Mouse (Mus musculus) thymus, postnatal 14 days (tissue): Measurements from ENCODE around the gene Cyb561a3.
"Not testable (repeated sequence)": the region's sequence is repeated elsewhere in the genome, so short reads cannot be mapped to it uniquely, and the experiment has no call there.

Experiments
- DNase-seq: peaks from one replicate; pipeline ENCODE4 v3.0.0; 2021

Gene Cyb561a3

DNA sequence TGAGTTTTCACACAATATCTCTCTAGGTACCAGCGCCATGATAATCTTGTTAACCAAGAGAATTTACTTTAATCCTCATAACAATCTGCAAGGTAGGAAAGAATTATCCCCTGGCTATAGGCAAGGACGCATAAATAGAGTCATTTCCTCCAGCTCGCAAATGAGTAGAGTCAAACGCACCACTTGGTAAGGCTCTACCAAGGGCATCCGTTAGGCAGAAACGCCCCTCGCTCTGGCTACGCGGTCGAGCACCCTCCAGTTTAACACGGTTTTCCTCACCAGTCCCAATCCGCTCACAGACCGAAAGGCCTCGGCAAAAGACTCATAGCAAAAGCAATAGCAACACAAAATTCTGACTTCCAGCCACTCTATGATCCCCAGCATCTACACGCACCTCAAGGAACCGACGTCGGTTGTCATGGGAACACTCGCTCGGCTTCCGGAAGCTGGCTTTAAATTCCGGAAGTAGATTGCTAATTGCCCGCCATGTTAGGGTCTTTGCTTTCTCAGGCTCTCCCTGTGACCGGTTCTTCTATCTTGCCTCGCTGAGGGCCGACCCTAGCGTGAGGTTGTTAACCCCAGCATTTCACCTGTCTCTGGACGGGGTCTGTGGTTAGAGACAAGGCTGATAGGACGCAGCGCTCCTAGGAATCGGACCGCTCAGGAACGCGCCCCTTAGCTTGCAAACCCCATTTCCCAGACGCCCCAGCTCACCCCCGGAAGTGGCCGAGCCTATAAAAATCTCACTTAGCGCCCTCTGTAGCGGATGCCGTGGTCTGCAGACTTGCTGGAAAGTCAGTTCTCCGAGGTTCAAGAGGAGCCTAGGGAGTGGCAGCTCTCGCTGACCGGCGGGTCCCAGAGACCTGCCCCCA, at the start of gene Cyb561a3, which contains the start of gene Tmem138:
Cyb561a3 (plus strand) TSS at position 483 of the 872 bp plus-strand sequence.
Tmem138 (minus strand) TSS at position 673 of the 872 bp plus-strand sequence.
- peak; percentile 94 for DNase-seq

DNA sequence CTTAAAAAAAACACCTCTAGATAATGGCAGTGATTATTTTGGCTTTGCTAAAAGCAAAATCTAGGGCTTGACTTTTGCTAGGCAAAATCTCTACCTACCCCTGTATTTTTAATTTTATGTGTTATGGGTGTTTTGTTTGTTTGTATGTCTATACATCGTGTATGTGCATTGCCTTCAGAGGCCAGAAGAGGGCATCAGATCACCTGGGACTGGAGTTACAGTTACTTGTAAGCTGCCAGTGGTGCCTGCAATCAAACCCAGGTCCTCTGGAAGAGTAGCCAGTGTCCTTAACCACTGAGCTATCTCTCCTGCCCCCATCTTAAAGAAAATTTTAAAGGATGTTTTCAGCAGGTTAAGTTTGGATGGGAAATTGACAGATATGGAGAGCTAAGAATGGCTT, 46.9 kb upstream of the Cyb561a3 start:
- peak; percentile 17 for DNase-seq

DNA sequence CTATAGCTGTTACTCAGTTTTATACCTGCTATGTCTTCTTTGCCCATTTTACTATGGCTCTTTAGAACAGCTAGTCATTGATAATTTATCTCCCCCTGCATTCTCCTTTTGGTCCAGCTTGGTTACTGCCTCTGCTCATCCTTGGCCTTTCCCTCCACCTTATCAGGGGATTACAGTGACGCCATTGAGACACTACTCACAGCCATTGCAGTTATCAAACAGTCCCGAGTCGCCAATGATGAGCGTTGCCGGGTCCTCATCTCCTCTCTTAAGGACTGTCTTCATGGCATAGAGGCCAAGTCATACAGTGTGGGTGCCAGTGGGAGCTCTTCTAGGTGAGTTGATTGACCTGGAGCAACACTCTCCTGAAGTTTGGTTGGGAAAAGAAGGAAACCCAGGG, 37.5 kb upstream of the Cyb561a3 start:
- DNase-seq = no peak

DNA sequence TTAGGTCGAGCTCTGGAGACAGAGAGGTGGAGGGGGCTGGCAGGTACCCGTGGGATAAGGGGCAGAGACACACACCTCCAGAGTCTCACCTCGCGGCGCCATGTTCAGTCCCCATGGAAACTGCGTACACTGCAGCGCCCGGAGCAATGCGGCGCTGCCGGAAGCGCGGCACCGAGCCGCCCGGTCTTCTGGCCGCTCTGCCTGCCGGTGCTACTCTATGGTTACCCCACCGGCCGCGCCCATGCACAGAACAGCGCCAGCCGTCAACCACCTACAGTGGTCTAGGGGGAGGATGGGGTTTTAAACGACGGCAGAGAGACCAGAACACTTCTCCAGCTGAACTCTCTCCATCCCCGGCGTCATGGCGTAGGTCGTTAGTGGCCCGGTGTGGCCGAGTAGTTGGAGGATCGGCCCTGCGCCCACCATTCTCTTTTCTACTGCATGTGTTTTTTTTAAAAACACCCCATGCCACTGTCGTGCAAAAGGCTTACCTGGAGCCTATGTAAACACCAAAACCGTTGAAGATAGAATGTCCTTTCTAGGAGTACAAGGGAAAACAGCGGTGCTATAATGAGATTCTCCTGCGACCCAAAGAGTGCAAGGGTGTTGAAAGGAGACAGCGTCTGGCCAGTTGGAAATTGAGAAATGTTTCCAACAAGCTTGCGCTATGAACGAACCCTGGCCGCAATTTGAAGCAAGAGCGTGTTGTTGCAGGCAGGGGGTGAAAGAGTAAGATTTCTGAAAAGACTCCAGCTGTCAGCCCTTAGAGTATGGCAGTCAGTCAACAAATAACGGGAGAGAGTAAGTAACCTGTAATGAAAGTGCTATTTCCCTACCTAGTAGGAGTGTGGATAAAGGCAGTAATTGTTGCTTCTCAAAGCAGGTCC, 21.1 kb upstream of the Cyb561a3 start, which contains the start of gene Tmem216:
Tmem216 (minus strand) TSS at position 615 of the 887 bp plus-strand sequence.
- peak; percentile 92 for DNase-seq

GRCm38 (mm10) chr19:10557001-10557400, 20.0 kb upstream of the Cyb561a3 start:
- no peak for DNase-seq

DNA sequence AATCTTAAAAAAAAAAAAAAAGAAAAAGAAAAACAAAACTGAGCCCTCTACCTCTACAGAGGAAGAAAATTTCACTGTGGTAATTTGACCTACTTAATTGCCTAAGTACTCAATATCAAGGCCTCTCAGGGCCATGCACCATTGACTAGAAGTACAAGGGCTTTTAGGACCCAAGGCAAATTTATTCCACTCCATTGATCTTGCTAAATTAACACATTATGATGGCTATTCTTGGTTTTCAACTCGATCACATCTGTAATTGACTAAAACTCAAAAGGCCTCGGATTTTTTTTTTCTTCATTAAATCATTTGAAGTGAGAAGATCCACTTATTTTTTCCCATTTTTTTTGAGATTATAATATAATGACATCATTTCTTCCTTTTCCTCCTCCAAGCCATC, 19.5 kb upstream of the Cyb561a3 start:
- no peak for DNase-seq

GRCm38 (mm10) chr19:10557837-10558375, 19.1 kb upstream of the Cyb561a3 start:
- DNase-seq = not testable (repeated sequence)

- no peak for DNase-seq
Measured at GRCm38 (mm10) chr19:10560108-10560507, 16.9 kb upstream of the Cyb561a3 start.

- DNase-seq = no peak
Measured at GRCm38 (mm10) chr19:10561558-10562314, 15.2 kb upstream of the Cyb561a3 start.

- DNase-seq = no peak
Measured at GRCm38 (mm10) chr19:10562351-10562750, 14.6 kb upstream of the Cyb561a3 start.

GRCm38 (mm10) chr19:10564278-10564677, 12.7 kb upstream of the Cyb561a3 start:
- DNase-seq = no peak

DNA sequence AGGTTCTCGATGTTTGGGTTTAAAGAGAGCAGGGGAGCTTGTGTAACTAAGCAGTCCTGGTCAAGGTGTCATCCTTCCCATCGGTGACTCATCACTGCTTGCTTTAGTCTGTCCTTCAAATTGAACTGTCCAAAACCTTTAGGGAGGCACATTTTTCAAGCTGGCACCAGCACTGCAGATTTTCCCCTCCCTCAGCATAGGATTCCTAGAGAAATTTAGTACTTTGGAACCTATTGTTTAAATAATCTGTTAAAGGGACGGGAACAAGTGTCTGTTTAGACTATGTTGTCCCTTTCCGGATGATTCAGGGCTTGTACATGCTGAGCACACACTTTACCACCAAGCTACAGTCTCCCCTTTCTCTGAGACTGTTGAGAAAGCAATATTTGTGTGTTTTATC, 11.8 kb upstream of the Cyb561a3 start:
- DNase-seq = no peak

GRCm38 (mm10) chr19:10569627-10570026, 7.3 kb upstream of the Cyb561a3 start:
- no peak for DNase-seq

GRCm38 (mm10) chr19:10580102-10580501, 3.1 kb downstream of the Cyb561a3 start:
- no peak for DNase-seq

GRCm38 (mm10) chr19:10580761-10581160, 3.8 kb downstream of the Cyb561a3 start:
- no peak for DNase-seq

GRCm38 (mm10) chr19:10581984-10582383, 5.0 kb downstream of the Cyb561a3 start:
- DNase-seq = peak; percentile 21

DNA sequence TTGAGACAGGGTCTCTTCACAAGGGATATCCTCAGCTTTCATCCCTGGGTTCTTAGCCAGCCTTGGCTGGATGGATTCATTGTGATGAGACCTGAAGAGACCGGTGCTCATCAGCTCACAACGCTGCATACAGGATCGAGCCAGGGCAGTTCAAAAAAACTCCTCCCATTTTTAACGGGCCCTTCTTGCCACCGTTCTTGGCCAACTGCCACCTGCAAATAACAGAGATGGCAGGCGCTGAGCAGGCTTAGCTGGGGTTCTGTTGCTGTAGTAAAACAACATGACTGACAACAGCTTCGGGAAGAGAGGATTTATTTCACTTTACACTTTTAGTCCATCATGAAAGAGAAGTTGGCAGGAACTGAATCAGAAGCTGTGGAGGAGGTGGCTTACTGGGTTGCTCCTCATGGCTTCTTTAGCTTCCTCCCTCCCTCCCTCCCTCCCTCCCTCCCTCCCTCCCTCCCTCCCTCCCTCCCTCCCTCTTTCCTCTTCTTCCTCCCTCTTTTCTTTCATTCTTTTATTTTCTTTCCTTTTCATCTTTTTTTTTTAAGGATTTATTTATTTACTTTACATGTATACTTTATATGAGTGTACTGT, 6.7 kb downstream of the Cyb561a3 start:
- no peak for DNase-seq

- peak; percentile 28 for DNase-seq
Measured at GRCm38 (mm10) chr19:10585112-10585511, 8.1 kb downstream of the Cyb561a3 start.

DNA sequence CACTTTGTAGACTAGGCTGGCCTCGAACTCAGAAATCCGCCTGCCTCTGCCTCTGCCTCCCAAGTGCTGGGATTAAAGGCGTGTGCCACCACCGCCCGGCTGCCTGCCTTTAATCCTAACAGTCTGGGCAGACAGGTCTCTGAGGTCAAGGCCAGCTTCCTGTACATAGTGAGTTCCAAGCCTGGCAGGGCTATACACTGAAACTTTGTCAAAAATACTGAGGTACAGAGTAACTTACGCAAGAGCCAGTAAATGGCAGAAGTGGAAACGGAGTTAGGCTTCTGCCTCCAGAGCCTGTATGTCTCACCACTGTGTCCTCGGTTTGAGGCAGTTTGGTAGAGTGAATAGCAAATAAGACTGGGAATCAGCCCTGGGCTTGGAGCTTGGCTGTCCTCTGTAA, 10.3 kb downstream of the Cyb561a3 start:
- DNase-seq = no peak

DNA sequence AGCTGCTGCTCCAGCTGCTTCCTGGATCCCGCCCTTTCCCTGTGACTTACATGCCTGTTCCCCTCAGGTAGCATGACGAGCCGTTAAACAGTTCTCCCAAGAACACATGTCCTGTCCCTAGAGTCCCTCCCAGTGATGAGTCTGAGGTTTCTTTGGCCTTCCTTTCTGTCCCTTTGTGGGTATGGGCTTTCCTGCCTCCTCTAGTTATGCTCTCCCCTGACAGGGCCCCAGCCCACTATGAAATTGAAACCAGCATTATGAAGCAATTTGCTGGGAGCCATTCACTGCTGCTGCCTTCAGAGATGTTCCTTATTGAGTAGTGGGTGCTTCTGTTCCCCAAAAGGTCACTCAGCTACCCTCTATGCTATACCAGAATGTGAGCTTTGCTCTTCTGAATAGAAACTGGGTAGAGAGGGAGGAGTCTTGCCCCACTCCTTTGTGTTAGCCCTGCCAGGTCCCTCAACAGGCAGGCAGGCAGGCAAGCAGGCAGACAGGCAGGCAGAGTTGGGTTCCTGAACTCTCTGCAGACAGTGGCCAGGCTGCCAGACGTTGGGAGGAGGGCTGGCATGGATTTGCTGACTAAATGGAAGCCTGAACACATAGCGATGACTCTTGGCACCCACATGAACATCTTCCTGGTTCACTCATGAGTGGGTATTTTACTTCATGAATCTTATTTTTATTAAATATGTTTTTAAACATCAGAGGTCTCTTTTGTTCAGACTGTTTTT, 12.3 kb downstream of the Cyb561a3 start:
- DNase-seq = no peak

DNA sequence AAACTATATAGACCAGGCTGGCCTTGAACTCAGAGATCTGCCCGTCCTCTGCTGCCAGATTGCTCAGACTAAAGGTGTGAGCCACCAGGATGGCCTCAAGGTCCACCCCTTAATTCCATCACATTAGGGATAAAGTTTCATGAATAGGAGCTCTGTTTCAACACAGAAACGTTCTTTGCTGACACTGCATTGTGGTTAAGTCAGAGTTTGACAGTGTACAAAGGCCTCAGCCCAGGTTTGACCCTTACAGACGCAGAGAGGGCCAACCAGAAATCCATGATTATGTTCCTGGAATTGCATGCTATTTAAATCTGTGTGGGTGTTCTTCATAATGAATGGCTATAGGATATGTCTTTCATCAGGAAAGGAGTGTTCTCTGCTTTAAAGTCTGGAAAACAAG, 13.3 kb downstream of the Cyb561a3 start:
- no peak for DNase-seq
